Mouse (Mus musculus) c-Kit-positive CD71-negative TER-119-negative erythroid progenitor cells, embryonic 14.5 days (primary cell): ENCODE measurements around the gene Tmem186.

Source experiments
- DNase-seq: peaks from one replicate; pipeline ENCODE4 v3.0.0-alpha.2; 2013; ENCODE audit warnings: low read depth

The Tmem186 gene

GRCm38 (mm10) chr16:8637217-8638051, at the start of gene Tmem186, which contains the start of gene Pmm2:
TSS of gene Tmem186 (minus strand) at chr16:8637712.
TSS of gene Pmm2 (plus strand) at chr16:8637674.
- peak; percentile 81 for DNase-seq

DNA sequence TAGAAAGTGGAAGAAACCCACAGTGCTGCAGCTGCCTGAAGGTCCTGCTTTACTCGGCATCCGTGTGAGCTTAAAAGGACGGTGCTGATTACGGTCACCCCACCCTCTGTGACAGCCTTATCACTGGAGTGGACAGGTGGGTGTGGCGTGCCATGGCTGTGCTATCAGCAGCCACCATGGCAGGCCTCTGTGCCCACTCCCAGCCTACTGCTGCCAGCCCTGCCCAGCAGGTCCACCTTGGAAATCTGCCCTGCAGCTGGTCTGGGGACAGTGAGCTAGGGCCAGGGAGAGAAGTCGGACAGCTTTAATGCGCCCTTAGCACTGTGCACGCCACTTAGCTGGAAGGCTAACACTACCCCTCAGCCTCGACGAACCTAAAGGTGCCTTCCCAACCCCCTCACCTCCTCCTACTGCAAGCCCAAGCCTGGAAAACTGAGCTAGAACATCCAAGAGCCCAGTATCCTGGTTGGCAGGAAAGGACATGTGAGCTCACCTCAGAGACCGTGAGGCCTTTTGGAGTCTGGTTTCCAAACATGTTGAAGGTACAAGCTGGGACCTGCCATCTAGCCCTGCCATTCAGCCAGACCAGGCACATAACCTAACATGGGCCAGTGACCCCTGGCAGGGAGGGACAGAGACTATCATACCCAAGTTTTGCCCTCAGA, 49.5 kb upstream of the Tmem186 start:
- no peak for DNase-seq

GRCm38 (mm10) chr16:8686121-8686870, 48.8 kb upstream of the Tmem186 start:
- DNase-seq: peak; percentile 72

- no peak for DNase-seq
Observed at GRCm38 (mm10) chr16:8685087-8685486, 47.6 kb upstream of the Tmem186 start.

GRCm38 (mm10) chr16:8680470-8680869, 43.0 kb upstream of the Tmem186 start, which contains the start of gene Gm5767:
TSS of gene Gm5767 (plus strand) at chr16:8680770.
- no peak for DNase-seq

- DNase-seq: no peak
Observed at GRCm38 (mm10) chr16:8679780-8680179, 42.3 kb upstream of the Tmem186 start.

GRCm38 (mm10) chr16:8678676-8679075, 41.2 kb upstream of the Tmem186 start:
- no peak for DNase-seq

GRCm38 (mm10) chr16:8678035-8678434, 40.5 kb upstream of the Tmem186 start:
- no peak for DNase-seq

DNA sequence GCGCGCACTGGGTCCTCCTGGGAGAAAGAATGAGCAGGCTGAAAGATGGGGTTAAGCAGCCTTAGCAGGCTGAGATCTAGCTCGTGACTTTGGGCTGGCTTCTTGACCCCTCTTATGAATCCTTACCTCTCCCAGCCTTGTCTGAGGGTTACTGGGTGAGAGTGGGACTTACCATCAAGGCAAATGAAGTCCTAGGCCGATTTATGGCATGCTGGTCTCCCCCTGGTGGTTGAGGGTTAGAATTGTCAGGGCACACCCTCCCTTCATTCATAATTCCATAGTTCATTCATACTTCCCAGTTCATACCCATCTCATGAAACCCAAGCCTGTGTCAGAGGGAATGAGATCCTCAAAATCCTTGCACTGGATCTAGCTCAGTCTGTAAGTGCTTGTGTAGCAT, 39.3 kb upstream of the Tmem186 start:
- no peak for DNase-seq

DNA sequence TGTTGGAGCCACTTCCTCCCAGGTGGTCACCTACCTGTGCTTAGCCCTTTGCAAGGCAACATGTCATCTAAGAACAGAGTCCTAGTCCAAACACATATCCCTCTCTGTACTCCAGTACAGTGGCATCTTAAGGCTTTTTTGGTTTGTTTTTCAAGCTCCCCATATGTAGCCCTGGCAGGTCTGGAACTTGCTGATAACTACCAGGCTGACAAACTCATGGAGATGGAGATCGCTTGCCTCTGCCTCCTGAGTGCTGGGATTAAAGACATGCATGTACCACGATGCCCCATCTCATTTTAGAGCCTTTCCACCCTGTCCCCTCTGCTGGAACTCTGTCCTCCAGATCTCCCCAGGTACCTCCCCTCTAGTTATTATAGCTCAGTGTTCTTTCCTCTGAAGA, 38.7 kb upstream of the Tmem186 start:
- DNase-seq: no peak

GRCm38 (mm10) chr16:8675559-8675958, 38.0 kb upstream of the Tmem186 start:
- no peak for DNase-seq

DNA sequence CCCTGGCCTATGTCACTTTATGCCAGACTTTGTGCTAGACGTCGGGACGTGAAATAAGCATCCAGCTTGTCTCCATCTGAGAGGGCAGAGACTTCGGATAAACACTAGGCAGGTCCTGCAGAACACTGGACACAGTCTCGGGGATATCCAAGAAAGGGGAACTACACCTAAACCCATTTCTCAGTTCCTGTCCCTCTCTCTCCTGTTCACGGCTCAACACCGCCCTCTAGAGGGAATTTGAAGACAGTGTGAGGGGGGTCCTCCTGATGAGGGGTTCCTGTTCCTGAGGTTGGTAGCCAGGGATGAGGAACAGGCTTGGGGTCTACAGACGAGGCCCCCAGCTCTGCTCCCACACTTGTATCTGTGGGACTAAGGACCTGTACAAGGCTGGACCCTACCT, 36.7 kb upstream of the Tmem186 start:
- DNase-seq: peak; percentile 92

DNA sequence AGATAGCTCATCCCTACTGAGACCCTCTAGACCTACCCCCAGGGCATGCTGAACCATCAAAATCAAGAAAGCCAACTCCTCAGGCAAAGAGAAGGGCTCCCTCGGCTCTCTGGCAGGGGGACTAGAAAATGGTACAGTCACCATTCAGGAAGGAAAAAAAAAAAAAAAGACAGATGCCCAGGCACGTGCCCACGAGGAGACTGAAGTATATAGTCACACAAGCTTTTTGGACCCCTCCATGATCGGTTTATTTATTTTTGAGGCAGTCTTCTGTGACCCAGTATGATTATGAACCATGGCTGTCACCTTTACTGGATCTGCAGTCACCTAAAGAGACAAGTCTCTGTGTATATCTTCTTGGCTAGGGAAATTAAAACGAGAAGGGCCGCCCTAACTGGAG, 35.8 kb upstream of the Tmem186 start:
- no peak for DNase-seq

GRCm38 (mm10) chr16:8672811-8673210, 35.3 kb upstream of the Tmem186 start:
- no peak for DNase-seq

GRCm38 (mm10) chr16:8672350-8672687, 34.8 kb upstream of the Tmem186 start:
- DNase-seq: no peak

DNA sequence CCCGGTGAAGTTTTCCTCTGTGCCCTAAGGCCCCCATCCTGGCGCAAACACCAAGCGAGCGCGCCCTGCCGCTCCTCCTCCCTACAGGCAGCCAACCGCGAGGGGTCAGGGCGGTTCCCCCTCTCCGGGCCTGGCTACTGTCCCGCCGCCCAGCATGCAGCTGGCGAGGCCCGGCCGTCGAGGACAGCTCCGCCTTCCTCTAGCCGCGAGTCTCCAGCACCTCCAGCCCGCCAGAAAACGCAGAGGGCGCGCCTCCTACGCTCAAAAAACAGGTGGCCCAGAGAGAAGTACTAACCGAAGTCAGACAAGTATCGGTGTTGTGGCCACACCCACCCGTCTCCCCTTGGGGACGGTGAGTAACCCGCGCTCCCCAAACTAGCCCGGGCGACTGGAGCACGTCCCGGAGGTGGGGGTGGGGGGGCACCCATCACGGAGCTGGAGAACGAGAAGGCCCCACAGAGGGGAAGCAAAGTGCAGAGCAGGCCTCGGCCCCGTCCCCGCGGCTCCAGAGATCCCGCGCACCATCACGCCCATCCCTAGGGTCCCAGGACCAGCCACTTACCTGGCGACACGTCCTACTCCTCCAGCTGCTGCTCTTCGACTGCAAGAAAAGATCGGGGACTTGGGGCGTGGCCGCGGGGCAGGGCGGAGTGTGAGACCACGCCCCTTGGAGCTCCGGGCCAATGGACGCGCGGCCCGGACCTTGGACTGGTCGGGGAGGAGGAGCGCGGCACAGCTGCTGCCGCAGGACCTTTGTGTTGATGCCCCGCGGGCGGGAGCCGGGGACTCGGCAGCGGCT, 34.2 kb upstream of the Tmem186 start, which contains the start of gene Carhsp1:
Gene Carhsp1, minus strand, starts transcription at position 605 of the 799 bp plus-strand sequence.
- peak; percentile 88 for DNase-seq

DNA sequence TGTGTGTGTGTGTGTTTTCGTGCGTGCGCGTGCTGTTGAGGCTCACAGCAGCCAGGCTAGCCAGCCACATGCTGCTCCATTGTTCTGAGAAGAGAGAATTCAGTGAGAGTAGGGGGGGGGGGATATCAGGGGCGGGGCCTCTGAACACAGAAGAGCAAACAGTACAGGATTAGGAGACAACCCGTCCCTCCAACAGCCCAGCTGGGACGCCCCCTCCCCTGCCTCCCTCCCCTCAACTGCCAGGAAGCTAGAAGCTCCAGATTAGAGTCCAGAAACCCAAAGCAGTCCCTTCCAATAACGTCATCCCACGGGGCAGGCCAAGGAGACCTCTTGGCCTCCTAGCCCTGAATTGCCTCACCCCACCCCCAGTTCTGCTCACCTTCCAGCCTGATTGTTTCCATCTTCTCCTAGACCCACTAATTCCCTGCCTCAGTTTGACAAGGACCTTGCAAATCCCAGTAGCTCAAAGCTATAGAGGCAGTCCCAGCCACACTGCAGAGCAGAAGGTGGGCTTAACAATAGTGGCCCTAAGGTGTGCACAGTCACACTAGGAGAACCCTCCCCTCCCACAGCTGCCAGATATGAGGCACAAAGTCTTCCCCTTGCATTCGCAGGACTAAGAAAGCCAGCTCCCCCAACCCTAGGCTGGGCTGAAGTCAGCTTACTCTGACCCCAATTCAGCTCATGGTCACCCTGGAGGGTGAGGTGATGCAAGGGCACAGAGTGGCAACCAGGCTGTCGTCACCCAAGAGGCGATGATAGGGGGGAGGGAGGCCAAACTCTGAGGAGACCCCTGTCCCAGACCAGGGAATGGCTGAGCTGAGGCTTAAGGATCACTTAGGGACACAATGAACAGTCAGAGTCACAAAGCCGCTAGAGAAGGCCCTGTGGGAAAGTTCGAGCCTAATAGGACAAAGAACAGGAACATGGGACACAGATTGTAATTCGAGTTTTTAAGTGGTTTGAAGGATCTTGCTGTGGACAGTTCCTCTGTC, 32.8 kb upstream of the Tmem186 start:
- DNase-seq: no peak

DNA sequence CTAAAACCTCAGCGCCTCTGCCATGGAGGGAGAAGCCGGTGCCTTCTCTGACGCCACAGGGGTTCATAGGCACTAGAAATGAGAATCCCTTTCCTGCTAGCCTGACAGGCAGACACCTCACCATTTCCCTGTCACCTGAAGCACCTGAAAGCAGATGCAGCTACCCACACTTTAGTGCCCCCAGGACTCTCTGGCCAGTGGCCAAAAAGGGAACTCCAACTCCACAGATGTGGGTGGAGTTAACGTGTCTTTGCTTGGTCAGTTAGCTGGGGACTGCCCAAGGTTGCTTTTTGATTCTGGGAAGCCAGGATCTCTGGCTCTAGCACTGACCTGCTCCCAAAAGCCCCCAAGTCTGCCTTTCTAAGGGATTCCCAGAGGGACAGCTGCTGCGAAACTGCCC, 31.9 kb upstream of the Tmem186 start:
- DNase-seq: no peak

- no peak for DNase-seq
Observed at GRCm38 (mm10) chr16:8668386-8668785, 30.9 kb upstream of the Tmem186 start.

DNA sequence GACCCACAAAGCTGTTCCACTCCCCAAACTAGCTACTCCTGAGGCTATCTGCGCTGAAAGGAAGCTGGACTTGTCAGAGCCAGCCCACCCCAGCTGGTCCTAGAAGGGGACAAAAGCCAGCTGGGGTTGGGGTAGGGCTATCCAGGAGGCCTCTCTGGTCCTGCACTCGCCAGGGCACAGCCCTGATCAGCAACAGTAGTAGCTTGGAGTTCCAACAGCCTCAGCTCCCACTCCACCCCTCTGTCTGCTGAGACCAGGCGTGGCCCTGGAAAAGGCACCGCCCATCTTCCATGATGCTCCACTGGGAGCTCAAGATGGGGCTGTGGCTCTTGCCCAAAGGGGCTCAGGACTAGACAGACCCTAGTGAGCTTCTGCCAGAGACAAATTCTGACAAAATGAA, 30.3 kb upstream of the Tmem186 start:
- no peak for DNase-seq

- DNase-seq: no peak
Observed at GRCm38 (mm10) chr16:8667261-8667660, 29.7 kb upstream of the Tmem186 start.
